Mouse (Mus musculus): ENCODE measurements at regions not wholly inside any gene's neighbourhood (a gene's known extent, or its start where the extent isn't known, plus 50 kb on each side); places are given as distances from the start of the nearest gene placed in this dataset.
A peak's percentile ranks its signal among the peaks of the same experiment; 100 is the strongest.

DNA sequence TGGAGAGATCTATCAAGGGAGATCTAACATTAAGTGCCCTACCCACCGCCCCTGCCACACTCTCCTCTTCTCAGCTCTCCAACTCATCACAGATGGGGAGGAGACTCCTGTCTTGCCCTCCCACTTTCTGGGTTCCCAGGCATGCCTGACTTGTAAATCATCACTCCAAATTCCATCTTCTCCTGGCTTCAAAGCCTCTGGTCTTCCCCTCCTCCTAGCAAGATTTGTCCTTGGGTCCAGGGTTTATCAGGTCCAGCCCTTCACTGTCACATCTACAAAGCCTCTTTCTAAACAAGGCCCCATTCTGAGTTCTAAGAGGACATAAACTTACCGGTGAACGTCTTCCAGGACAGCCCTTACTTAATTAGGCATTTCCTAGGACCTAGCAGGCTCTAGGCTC, 73.3 kb upstream of the Col5a1 start:
- DNase-seq (ENCODE audit: low spot score in 2 of 2) = no peak

GRCm38 (mm10) chr2:27813370-27813769, 72.9 kb upstream of the Col5a1 start:
- peak; percentile 56 to 76 for DNase-seq (ENCODE audit: low spot score in 2 of 2)

DNA sequence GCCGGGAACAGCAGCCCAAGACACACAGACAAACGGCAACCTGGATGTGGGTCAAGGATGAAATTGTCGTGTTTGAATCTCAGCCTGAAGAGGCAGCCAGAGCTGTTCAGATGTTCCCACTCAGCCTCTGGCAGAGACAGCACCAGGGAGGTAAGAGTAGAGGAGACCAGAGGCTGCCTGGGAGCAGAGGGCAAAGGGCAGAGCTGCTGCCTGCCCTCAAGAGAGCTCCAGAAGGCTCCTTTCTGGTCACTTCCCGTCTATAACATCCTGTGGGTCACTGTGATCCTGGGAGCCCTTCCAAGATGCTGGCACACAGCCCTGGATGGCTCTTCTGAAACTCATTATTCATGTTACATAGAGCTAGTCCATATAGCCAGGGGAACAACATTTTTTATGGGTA, 67.6 kb upstream of the Col5a1 start:
- DNase-seq (ENCODE audit: low spot score in 2 of 2) = peak in 1 of 2 experiments; percentile 51

DNA sequence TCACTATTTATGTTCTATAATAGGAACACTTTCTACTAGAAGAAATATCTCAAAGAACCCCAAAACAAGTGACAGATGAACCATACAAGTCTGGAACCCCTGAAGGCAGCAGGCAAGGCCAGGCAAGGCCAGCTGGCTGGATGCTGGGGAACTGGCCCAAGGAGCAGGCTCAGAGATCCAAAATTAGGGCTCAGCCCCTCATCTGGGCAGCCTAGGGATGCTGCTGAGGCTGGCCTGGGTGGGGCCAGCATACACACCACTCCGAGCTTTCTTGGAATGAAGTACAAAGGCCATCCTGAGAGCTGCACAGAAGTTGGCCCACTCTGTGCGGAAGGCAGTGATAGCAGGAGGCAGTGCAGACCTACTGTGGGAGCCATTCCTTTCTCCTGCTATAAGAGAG, 59.4 kb upstream of the Col5a1 start:
- DNase-seq (ENCODE audit: low spot score in 2 of 2) = no peak

DNA sequence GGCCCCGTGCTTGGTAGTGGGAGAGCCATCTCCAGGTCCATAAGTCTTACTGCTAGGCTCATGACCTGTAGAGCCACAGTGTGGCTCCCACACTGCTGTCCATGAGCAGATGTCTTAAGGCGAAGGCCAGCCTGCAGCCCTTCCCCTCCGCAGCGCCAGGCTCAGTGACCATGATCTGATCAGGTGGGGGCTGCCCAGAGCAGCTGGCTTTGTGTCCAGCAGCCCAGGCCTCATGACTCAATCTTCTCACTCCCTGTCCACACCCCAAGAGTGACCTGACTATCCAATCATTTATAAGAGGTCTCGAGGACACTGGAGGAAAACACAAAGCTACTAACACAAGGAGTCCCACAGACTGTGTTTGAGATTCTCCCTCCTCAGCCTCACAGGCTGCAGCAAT, 58.6 kb upstream of the Col5a1 start:
- DNase-seq (ENCODE audit: low spot score in 2 of 2) = no peak

DNA sequence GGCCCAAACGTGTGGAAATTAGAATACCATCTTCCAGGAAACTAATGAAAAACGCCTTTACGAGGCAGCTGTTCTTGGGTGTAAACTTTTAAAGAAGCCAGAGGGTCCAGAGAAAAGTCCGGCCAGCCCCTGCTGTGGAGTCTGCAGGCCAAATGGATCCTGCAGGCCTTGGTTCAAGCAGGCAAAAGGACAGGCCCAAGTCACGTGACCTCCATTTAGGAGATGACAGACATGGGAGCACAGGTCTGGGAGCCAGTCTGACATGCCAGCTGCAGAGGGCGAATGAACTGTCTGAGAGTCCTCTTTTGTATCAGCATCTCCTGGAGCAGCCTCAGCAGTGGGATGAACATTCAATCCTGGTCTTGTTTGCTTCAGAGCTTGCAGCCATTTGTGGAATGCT, 58.0 kb upstream of the Col5a1 start:
- no peak for DNase-seq (ENCODE audit: low spot score in 2 of 2)

DNA sequence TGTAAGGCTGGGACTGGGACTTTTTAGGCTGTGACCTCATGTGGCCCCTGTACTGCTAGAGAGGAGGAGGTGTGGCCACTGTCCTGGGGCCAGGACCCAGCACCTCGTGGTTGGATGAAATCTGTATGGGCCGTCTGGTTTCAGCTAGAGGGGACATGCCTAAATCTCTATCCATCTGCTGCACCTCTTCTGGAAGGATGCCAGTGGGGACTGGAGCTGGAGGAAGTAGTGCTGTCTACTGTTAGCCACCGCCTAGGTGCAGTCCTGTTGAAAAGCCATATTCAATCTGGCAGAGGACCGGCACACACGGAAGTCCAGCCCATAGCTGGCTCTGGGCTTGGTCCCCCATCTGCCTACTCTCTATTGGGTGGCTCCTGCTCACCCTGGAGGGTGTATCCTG, 56.7 kb upstream of the Col5a1 start:
- no peak for DNase-seq (ENCODE audit: low spot score in 2 of 2)

GRCm38 (mm10) chr2:27834971-27835370, 51.3 kb upstream of the Col5a1 start:
- DNase-seq (ENCODE audit: low spot score in 2 of 2) = no peak

DNA sequence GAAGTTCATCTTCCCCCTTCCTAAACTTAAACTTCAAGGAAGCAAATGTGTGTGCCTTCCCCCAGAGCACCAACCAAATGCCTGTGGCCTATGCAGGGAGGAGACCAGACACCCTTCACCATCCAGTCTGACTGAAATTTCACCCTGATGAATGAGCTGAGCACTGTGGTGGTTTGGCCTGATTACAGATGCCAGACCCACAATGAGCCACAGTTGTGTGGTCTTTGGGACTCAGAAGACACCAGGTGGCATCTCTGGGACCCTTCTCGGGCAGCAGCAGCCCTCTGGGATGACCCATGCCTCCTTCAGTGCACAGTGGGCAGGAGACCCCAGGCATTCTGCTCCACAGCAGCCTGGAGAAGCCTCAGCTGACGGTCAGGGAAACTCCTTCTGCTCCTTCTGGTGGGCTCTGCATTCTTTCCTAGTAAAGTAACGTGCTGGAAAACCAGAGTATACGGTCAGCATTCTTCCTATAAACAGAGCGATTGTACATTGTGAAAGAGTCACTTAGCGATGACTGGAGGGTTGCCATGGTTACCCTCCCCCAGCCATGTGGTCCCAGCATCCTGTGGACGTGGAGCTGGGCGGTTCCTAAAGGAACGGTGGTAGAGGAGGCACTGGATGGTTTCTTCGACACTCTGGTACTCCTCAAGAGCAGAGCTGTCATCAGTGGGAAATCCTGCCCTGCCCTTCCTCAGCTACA, 50.3 kb upstream of the Col5a1 start:
- DNase-seq (ENCODE audit: low spot score in 2 of 2) = peak; percentile 46 to 66

All from urinary bladder, postnatal 4 days (tissue).